Mouse (Mus musculus) thymus, postnatal 0 days (tissue): ENCODE results near the gene Tent2. TPM values are rescaled to one million over a fixed set of nuclear protein-coding genes. Genes with fewer than 3 reads are reported as not detected.

Experiments
- DNase-seq: peaks from one replicate; pipeline ENCODE4 v3.0.0-alpha.2; 2015; ENCODE audit warnings: low spot score
- polyA plus RNA-seq: library from polyadenylated mRNA; unstranded; fragments of >200 nt; fragmentation: Nextera tagmentation; extraction: Ambion mirVana; gene quantifications from 2 replicates; pipeline ENCODE4 v1.2.1, GENCODE M21; 2015

The Tent2 gene
- polyA plus RNA-seq, 1 experiment from 2014 or later = 49.0 TPM

DNA sequence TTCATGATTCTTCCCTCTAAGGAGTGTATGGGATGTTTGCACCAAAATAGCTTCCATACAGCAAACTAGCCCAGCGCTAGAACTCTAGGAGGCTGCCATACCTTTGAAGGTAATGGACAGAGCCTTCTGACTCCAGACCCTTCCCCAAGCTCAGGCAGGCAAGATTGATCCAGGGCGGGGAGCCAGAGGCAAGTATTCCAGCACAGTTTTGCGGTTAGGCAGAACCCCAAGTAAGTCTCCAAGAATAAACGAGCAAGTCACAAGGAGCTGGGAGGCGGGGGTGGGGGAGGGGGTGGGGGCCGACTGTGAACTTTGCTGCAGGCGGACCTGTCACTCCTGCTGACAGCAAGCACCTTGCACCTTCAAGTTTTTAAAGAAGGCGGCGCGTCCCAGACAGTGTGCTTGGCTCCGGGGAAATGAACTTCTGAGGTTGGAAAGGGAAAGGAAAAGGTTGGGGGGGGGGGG is 48.3 kb downstream of the Tent2 start:
- no peak for DNase-seq

DNA sequence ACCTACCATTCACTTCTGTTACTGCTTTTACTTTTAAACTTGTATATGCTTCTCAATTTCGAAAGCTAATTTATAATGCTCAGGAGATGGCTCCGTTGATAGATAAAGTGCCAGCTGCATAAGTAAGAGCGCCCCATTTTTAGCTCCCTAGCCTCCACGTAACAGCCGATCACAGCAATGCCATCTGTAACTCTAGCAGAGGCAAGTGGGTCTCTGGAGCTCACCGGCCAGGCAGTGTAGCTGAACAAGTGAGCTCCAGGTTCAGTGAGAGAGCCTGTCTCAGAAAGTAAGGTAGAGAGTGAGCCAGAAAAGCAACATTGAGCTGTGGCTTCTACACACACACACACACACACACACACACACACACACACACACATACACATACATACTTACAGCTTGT is 51.0 kb downstream of the Tent2 start:
- DNase-seq = no peak

DNA sequence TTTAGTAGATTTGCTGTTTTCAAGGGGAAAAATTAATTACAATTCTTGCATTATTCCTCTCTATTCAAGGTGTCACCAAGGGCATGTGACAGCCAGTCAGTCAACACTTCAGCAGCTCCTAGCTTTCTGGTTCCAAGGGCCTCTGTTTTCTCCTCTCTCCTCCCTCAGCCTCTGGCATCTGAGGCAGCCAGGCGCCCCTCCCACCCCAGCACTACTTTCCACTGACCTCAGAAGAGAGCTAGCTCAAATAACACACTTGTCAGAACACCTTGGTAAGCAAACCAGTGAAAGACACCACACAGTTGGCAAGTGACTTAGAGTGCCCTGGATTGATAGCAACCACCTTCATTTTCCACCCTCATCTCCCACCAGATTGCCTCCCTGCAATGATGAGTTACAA is 54.1 kb downstream of the Tent2 start:
- DNase-seq = no peak

DNA sequence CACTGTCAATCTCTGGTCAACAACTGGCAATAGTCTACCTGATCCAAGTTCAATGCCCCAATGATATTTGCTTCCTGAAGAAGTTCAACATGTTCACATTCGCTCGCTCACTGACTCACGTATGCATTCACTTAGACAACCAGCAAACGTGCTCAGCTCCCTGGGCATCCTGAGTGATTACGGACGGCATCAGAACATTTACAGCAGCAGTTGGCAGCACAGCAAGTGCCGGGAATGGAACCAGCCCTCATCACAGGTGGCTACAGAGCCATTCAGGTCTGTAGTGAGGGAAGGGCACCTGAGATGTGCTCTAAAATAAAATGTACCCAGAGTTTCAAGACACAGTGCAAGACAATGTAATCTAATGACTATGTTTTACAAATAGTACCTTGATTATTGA is 55.1 kb downstream of the Tent2 start:
- DNase-seq = no peak

DNA sequence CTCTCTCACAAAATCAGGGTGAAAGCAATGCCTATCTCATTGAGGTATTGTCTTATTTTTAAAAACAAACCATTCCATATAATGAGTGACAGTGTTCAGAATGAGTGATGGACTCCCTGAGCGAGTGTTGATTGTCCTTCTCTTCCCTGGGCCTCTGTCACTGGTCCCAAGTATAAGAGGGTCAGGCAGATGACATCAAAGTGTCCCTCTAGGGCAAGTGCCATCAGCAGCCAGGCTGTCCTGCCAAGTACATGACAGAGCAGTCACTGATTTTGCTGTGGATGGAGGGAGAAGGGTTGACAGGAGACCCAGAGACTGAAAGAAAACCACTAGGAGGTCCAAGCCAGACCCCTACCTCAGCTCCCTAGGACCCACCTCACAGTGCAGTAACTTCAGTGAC is 55.9 kb downstream of the Tent2 start:
- DNase-seq = no peak

DNA sequence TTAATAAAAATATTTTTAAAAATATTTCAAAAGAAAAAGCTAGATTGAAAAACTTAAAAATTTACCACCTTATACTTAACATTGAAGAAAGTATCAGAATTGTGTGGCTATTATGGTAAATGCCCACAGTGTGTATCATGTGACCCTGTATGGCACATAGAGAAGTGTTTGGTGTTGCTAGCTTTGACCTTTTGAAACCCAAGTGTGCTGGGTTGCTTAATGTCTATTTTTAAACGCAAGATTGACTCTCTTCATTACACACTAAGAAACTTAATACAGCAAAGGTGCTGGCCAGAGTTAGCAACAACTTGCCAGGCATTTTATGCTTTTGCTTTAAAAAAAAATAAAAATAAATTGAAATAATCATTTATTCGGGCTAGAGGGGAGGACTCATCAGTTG is 56.7 kb downstream of the Tent2 start:
- DNase-seq = no peak

DNA sequence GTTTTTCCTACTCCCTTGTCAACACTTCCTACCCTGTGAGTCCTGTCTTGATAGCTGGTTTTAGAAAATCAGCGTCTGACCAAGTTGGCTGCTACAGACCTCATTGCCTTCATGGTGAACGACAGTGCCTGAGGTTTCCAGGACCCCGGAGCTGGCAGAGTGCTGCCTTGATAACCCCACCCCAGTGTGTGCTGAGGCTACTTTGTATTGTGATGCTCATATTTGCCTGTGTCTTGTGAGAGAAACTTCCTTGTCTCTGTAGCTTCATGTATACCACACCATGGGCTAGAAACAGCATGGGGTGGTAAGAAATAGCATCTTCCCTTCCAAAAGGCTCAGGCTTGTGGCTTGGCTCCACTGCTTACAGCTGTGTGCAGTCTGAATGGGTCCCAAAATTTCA is 61.5 kb downstream of the Tent2 start:
- DNase-seq = no peak

DNA sequence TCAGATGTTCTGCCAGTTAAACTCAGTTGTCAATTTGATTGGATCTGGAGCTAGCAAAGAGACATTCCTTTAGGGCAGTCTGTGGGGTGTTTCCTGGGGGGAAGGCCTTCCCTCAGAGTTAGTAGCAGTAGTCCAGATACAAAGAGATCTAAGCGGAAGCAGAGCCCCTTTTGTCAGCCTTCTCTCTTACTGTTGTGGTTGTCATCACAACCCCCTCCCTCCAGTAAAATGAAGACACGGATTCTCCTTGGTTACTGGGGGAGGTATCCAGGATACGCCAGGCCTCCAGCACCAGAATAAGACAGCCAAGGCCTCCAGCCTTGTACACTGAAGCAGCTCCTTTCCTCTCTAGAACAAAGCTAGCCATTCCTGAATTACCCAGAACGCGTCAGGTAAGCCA is 63.2 kb downstream of the Tent2 start:
- DNase-seq = no peak

DNA sequence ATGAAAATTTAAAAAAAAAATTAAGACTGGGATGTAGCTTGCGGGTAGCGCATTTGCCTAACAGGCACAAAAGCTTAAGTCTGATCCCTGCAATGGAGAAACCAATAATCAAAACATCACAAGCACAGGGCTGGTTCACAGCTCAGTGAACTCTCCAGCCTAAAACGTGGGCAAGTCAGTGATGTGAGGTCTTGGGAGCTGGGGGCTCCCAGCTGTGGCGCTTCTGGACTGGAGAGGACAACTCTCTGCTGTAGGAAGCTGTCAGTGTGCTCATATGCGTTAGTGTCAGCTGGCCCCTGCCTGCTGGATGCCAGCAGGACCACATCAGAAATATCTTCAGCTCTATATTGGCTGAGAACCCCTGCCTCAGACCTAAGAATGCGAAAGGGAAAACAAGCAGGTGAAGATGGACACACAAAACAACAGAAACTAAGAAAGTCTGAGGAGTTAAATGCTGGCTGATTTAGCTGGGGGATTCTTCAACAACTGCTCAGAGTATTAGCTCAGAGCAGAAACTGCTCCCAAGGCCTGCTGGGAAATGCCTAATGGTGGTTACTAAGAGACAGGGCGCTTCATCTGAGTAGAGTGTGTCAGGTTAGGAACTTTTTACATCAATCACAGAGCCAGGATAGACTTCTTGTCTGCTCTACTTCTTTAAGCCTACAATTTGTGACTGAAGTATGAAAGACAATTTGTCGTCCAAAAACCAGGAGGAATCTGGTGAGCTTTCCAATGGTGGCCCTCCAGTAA is 63.9 kb downstream of the Tent2 start:
- no peak for DNase-seq

DNA sequence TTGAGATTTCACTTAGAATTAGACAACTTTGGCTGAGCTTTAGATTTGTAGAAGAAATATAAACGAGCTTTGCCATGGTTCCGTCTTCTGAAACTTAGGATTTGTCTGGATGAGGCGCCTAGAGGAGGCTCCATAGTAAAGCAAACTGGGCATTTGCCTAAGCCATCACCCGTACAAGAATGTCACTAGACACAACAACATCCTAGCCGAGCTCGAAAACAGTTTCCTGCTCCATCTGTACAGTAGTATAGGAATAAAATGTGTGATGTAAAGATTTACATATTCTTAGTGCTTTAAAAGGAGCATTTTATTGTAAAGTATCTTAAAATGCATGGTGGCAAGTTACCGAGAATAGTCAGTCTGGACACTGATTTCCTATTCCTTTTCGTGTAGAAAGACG is 69.9 kb downstream of the Tent2 start:
- no peak for DNase-seq

DNA sequence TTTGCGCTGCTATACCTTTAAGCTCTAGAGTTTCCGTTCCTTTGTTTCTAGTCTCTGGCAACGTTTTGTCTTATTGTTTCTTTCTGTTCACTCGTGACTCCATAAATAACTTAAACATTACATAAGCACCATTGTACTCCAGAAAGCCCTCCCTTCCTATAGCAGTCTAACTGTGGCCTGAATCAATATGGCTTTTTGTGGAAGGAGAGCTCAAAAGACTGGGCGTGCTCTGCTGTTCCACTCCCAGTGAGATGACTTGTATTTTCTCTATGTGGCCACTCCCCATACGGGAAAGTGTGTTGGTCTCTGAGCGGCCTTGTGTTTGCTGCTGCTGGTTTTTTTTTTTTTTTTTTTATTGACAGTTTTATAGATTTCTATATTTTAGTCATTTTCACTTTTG is 74.9 kb downstream of the Tent2 start:
- DNase-seq = no peak

DNA sequence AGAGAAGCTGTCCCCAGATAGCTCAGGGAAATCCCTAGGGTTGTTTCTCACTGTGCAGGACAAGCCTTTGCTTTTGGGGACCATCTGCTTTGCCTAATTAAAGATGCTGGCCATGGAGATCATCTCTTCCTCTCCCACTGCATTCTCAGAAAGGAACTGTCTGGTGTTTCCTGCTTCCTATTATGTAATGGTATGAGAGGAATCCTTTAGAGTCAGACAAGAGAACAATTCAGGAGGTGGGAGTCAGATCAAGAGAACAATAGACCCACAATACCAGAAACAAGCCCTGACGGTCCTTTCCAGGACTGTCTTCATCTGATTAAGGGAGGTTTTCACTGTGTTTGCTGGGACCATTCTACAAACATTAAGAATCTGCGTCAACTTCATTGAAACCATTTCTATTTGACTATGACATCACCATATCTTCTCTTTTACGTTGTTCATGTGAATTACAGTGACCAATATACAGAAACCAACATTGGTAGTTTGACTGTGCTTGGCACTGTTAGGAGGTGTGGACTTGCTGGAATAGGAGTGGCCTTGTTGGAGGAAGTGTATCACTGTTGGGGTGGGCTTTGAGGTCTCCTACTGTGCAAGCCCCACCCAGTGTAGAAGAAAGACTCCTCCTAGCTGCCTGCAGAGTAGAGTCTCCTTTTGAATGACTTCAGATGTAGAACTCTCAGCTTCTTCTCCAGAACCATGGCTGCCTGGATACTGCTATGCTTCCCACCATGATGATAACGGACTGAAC is 89.7 kb downstream of the Tent2 start:
- DNase-seq = no peak

DNA sequence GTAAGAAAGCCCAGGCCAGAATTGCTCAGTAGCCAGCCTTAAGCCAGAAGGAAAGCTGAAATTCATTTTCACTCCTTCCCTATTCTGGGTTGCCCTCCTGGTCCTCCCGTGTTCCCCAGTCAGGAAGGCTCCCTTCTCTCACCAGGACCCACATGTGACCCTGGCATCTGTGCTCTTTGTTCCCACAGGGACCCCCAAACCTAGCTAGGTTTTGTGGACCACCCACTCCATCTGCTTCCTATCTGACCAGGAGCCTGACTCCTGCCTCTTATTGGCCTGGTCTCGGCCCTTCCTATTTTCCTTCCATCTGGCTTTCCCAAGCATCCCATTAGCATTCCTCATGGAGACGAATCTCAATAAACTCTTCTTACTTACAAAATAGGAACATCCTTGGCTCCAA is 93.6 kb downstream of the Tent2 start:
- no peak for DNase-seq

DNA sequence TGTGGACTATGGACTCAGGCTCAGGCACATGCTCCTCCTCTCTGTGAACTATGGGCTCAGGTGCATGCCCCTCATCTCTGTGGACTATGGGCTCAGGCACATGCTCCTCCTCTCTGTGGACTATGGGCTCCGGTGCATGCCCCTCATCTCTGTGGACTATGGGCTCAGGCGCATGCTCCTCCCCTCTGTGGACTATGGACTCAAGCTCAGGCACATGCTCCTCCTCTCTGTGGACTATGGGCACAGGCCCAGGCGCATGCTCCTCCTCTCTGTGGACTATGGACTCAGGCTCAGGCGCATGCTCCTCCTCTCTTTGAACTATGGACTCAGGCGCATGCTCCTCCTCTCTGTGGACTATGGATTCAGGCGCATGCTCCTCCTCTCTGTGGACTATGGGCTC is 95.5 kb downstream of the Tent2 start:
- DNase-seq = no peak

Other genes starting within 250 kb of the Tent2 start
- 0.28 and 0.29 TPM in 2 replicates for gene Cmya5, start 47.7 kb downstream of the Tent2 start, polyA plus RNA-seq
- 1.8 and 2.0 TPM in 2 replicates for gene Homer1, start 107.2 kb upstream of the Tent2 start, polyA plus RNA-seq